Mouse (Mus musculus) embryo, embryonic 10.5 days (tissue): ENCODE data around the gene Copz1.
"Not testable (repeated sequence)": the region's sequence is repeated elsewhere in the genome, so short reads cannot be mapped to it uniquely, and the experiment has no call there.

ENCODE experiments used
- DNase-seq: peaks from one replicate; pipeline ENCODE4 v3.0.0-alpha.2; 2015; ENCODE audit warnings: low spot score

Gene Copz1

GRCm38 (mm10) chr15:103251595-103251994, 20.9 kb upstream of the Copz1 start:
- no peak for DNase-seq

- DNase-seq, result no peak
These were observed 19.9 kb upstream of the Copz1 start for GRCm38 (mm10) chr15:103252660-103253059.

- no peak for DNase-seq
These were observed 19.2 kb upstream of the Copz1 start for GRCm38 (mm10) chr15:103253352-103253751.

- peak; percentile 71 for DNase-seq
These were observed 17.3 kb upstream of the Copz1 start for GRCm38 (mm10) chr15:103255169-103255568.

GRCm38 (mm10) chr15:103256210-103256986, 16.1 kb upstream of the Copz1 start:
- no peak for DNase-seq

GRCm38 (mm10) chr15:103257790-103258728, 14.5 kb upstream of the Copz1 start, which contains the start of gene Nfe2:
Gene Nfe2 (minus strand): TSS chr15:103258403.
- peak; percentile 61 for DNase-seq

- no peak for DNase-seq
These were observed 13.4 kb upstream of the Copz1 start for GRCm38 (mm10) chr15:103259162-103259561.

GRCm38 (mm10) chr15:103259989-103260388, 12.5 kb upstream of the Copz1 start:
- no peak for DNase-seq

GRCm38 (mm10) chr15:103264794-103265193, 7.7 kb upstream of the Copz1 start:
- no peak for DNase-seq

- no peak for DNase-seq
These were observed 3.6 kb upstream of the Copz1 start for GRCm38 (mm10) chr15:103268903-103269302.

GRCm38 (mm10) chr15:103275943-103276342, 3.4 kb downstream of the Copz1 start:
- not testable (repeated sequence) for DNase-seq

- DNase-seq, result no peak
These were observed 5.4 kb downstream of the Copz1 start for GRCm38 (mm10) chr15:103277949-103278348.

GRCm38 (mm10) chr15:103279750-103280149, 7.2 kb downstream of the Copz1 start:
- DNase-seq, result peak; percentile 61

GRCm38 (mm10) chr15:103280817-103281464, 8.4 kb downstream of the Copz1 start:
- DNase-seq, result peak; percentile 76

- no peak for DNase-seq
These were observed 9.1 kb downstream of the Copz1 start for GRCm38 (mm10) chr15:103281465-103282205.

- peak; percentile 82 for DNase-seq
These were observed 11.6 kb downstream of the Copz1 start for GRCm38 (mm10) chr15:103284066-103284465.

- DNase-seq, result no peak
These were observed 12.1 kb downstream of the Copz1 start for GRCm38 (mm10) chr15:103284647-103285046.

- no peak for DNase-seq
These were observed 13.4 kb downstream of the Copz1 start for GRCm38 (mm10) chr15:103285778-103286417.

GRCm38 (mm10) chr15:103289600-103289999, 17.1 kb downstream of the Copz1 start:
- DNase-seq, result no peak

- DNase-seq, result no peak
These were observed 17.9 kb downstream of the Copz1 start for GRCm38 (mm10) chr15:103290417-103290816.

- DNase-seq, result no peak
These were observed 18.3 kb downstream of the Copz1 start for GRCm38 (mm10) chr15:103290843-103291242.
